In the genomic region with DNA sequence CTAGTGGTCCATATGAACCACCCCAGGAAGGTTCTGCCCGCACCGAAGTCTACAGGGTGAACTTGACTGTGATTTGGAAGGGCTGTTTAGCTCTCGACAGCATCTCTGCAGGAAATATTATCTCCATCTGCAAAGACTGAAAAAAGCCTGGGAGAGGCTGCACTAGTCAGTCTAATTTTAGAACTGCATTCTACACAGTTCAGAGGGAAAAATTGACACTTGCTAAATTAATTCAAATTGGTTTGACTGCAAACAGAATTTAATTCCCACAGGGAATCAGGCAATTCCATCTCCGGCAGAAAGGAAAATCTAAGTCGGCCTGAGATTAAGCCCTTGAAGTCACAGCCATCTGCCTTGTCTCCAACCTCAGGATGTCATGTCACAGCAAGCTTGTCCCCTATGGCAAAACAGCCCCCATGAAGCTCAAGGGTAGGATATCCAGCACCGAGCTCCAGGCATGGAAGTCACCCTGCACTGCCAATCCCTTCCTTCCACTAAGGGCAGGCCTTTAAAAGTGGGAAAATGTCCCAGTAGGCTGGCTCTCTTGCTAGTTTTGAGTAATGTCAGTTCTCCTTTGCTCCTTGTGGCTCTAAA, we compare ENCODE assay signal across 13 mouse cellular contexts.
A peak's percentile ranks its signal among the peaks of the same experiment; 100 is the strongest.
DNase-seq lines count a peak whose midpoint lies in the region; ATAC-seq and TF ChIP-seq lines count a peak whose summit lies in the region.
"Had no signal": no experiment of that assay in that cellular context is flagged by ENCODE, and none has a peak within 500 bp of the region (broad histone marks: within the 10 kb centered on the region; RNA-seq: fewer than 3 reads in every experiment).

No protein-coding gene starts in this region.

- no peak for TF ChIP-seq CTCF in cortical plate, adult 2 months (IDR thresholded peaks at IDR 0.05; ENCODE audit: extremely low read depth, insufficient read depth, low read length)
- TF ChIP-seq CTCF in lung, postnatal 0 days (IDR thresholded peaks at IDR 0.05) = no peak

- no peak overlapping the region for H3K4me3 ChIP-seq in hindbrain, embryonic 14.5 days (replicated peaks; ENCODE audit: low read length)
- no peak overlapping the region for H3K4me3 ChIP-seq in hindbrain, embryonic 10.5 days
- no peak overlapping the region for H3K4me3 ChIP-seq in cortical plate, adult 2 months (ENCODE audit: insufficient read depth, low read length)
- no peak overlapping the region for H3K4me3 ChIP-seq in midbrain, embryonic 14.5 days (replicated peaks; ENCODE audit: low read depth, low read length)
- H3K4me3 ChIP-seq in lung, postnatal 0 days (ENCODE audit: low read depth, low read length) = no peak overlapping the region
- H3K4me3 ChIP-seq: embryonic facial prominence, embryonic 13.5 days; neural tube, embryonic 15.5 days had no signal

- no peaks in the 10 kb centered on the region for H3K4me1 ChIP-seq in hindbrain, embryonic 14.5 days (replicated peaks; ENCODE audit: control insufficient read depth, insufficient read depth, low read length)
- no peaks in the 10 kb centered on the region for H3K4me1 ChIP-seq in hindbrain, embryonic 10.5 days (replicated peaks)
- H3K4me1 ChIP-seq in cortical plate, adult 2 months (ENCODE audit: control insufficient read depth, insufficient read depth, low read length) = peaks cover 6% of the 10 kb centered on the region
- peaks cover 13% of the 10 kb centered on the region for H3K4me1 ChIP-seq in midbrain, embryonic 14.5 days (ENCODE audit: control insufficient read depth, insufficient read depth, low read length)
- H3K4me1 ChIP-seq in lung, postnatal 0 days (ENCODE audit: insufficient read depth, low read depth, low read length) = no peaks in the 10 kb centered on the region
- H3K4me1 ChIP-seq: embryonic facial prominence, embryonic 13.5 days; neural tube, embryonic 15.5 days had no signal

- H3K9me3 ChIP-seq in hindbrain, embryonic 14.5 days (ENCODE audit: control insufficient read depth, low read length) = no peaks in the 10 kb centered on the region
- no peaks in the 10 kb centered on the region for H3K9me3 ChIP-seq in hindbrain, embryonic 10.5 days
- no peaks in the 10 kb centered on the region for H3K9me3 ChIP-seq in midbrain, embryonic 14.5 days (ENCODE audit: control insufficient read depth, low read length)
- H3K9me3 ChIP-seq in lung, postnatal 0 days (ENCODE audit: low read length) = no peaks in the 10 kb centered on the region
- H3K9me3 ChIP-seq: embryonic facial prominence, embryonic 13.5 days; neural tube, embryonic 15.5 days had no signal

- no peaks in the 10 kb centered on the region for H3K36me3 ChIP-seq in hindbrain, embryonic 14.5 days (replicated peaks; ENCODE audit: control insufficient read depth, insufficient read depth)
- no peaks in the 10 kb centered on the region for H3K36me3 ChIP-seq in hindbrain, embryonic 10.5 days
- H3K36me3 ChIP-seq in midbrain, embryonic 14.5 days (ENCODE audit: control insufficient read depth, insufficient read depth, low read length) = no peaks in the 10 kb centered on the region
- no peaks in the 10 kb centered on the region for H3K36me3 ChIP-seq in lung, postnatal 0 days (ENCODE audit: insufficient read depth, low read length)
- H3K36me3 ChIP-seq: embryonic facial prominence, embryonic 13.5 days; neural tube, embryonic 15.5 days had no signal

- H3K27ac ChIP-seq in hindbrain, embryonic 14.5 days = 0 out of 2 replicates have a peak overlapping the region, but pooled peaks have one; percentile 15
- no peak overlapping the region for H3K27ac ChIP-seq in hindbrain, embryonic 10.5 days
- peak overlapping the region; percentile 85 for H3K27ac ChIP-seq in cortical plate, adult 2 months (ENCODE audit: insufficient read depth, low read length)
- peak overlapping the region; percentile 62 for H3K27ac ChIP-seq in midbrain, embryonic 14.5 days (replicated peaks; ENCODE audit: low read depth, low read length)
- no peak overlapping the region for H3K27ac ChIP-seq in lung, postnatal 0 days (ENCODE audit: low read length)
- H3K27ac ChIP-seq: embryonic facial prominence, embryonic 13.5 days; neural tube, embryonic 15.5 days had no signal

- 65% methylated on average over 6 of the region's 6 CpGs for WGBS in hindbrain, embryonic 14.5 days
- WGBS in hindbrain, embryonic 10.5 days = 85% methylated on average over 6 of the region's 6 CpGs
- 52% methylated on average over 6 of the region's 6 CpGs for WGBS in midbrain, embryonic 14.5 days
- 78% methylated on average over 6 of the region's 6 CpGs for WGBS in lung, postnatal 0 days

- no peak; the same call in 1 of the 2 replicates for ATAC-seq in hindbrain, embryonic 14.5 days (ENCODE audit: low FRiP score)
- ATAC-seq in midbrain, embryonic 14.5 days (ENCODE audit: low FRiP score, low TSS enrichment) = no peak
- no peak for ATAC-seq in lung, postnatal 0 days

- no peak overlapping the region for H3K4me2 ChIP-seq in hindbrain, embryonic 14.5 days (replicated peaks)
- no peak overlapping the region for H3K4me2 ChIP-seq in midbrain, embryonic 14.5 days (ENCODE audit: low read length)
- H3K4me2 ChIP-seq in lung, postnatal 0 days (replicated peaks; ENCODE audit: low read depth, low read length) = no peak overlapping the region
- H3K4me2 ChIP-seq: embryonic facial prominence, embryonic 13.5 days; neural tube, embryonic 15.5 days had no signal

- DNase-seq in cerebellum, adult 11-12 months = peak; percentile 5
- no peak for DNase-seq in cerebellum, adult 11 months
- no peak for DNase-seq in hindbrain, embryonic 14.5 days (ENCODE audit: low spot score)
- DNase-seq in hindbrain, embryonic 10.5 days (ENCODE audit: low spot score) = no peak
- peak; percentile 56 for DNase-seq in midbrain, embryonic 14.5 days
- DNase-seq in lung, postnatal 0 days (ENCODE audit: low spot score) = no peak
- DNase-seq in urinary bladder, adult 2 months (ENCODE audit: low spot score) = no peak
- DNase-seq: adrenal gland, postnatal 36 days; kidney, postnatal 25 days; lung, postnatal 36 days had no signal

- TF ChIP-seq EP300 in lung, postnatal 0 days (IDR thresholded peaks at IDR 0.05) = no peak

- H3K27me3 ChIP-seq in hindbrain, embryonic 14.5 days (ENCODE audit: control insufficient read depth, insufficient read depth, low read length) = no peaks in the 10 kb centered on the region
- H3K27me3 ChIP-seq in hindbrain, embryonic 10.5 days (ENCODE audit: insufficient read depth, poor library complexity, severe bottlenecking) = no peaks in the 10 kb centered on the region
- H3K27me3 ChIP-seq in midbrain, embryonic 14.5 days (ENCODE audit: control insufficient read depth, insufficient read depth, low read length) = no peaks in the 10 kb centered on the region
- H3K27me3 ChIP-seq in lung, postnatal 0 days (replicated peaks; ENCODE audit: insufficient read depth, low read length) = no peaks in the 10 kb centered on the region
- H3K27me3 ChIP-seq: embryonic facial prominence, embryonic 13.5 days; neural tube, embryonic 15.5 days had no signal

- H3K9ac ChIP-seq in hindbrain, embryonic 14.5 days = no peak overlapping the region
- no peak overlapping the region for H3K9ac ChIP-seq in midbrain, embryonic 14.5 days (replicated peaks; ENCODE audit: low read length)
- H3K9ac ChIP-seq in lung, postnatal 0 days (replicated peaks; ENCODE audit: low read depth) = no peak overlapping the region
- H3K9ac ChIP-seq: embryonic facial prominence, embryonic 13.5 days; neural tube, embryonic 15.5 days had no signal

- TF ChIP-seq POLR2A in cortical plate, adult 2 months (IDR thresholded peaks at IDR 0.05; ENCODE audit: extremely low read depth, insufficient read depth, low read length) = no peak

Comparison
In these comparisons a context has a peak if more than half of its experiments do, and no peak if none do; other contexts are left out.
1. DNase-seq: peak in cerebellum, adult 11-12 months (single experiment) and midbrain, embryonic 14.5 days (single experiment); none in cerebellum, adult 11 months (single experiment), hindbrain, embryonic 14.5 days (single experiment), hindbrain, embryonic 10.5 days (single experiment), lung, postnatal 0 days (single experiment) and urinary bladder, adult 2 months (single experiment).
2. H3K27ac ChIP-seq: peak in hindbrain, embryonic 14.5 days (single experiment), cortical plate, adult 2 months (single experiment) and midbrain, embryonic 14.5 days (single experiment); none in hindbrain, embryonic 10.5 days (single experiment) and lung, postnatal 0 days (single experiment).